Mouse (Mus musculus) C2C12 (cell line): Measurements from ENCODE around the gene Ech1.

Experiments used
- CEBPB ChIP-seq: IDR thresholded peaks from one replicate; pipeline ENCODE4 v1.6.1; 2011; ENCODE audit warnings: low read depth, mild to moderate bottlenecking, control low read depth, moderate library complexity
- CTCF ChIP-seq: IDR thresholded peaks from one replicate; pipeline ENCODE4 v1.5.1; 2011; ENCODE audit not compliant: control insufficient read depth, insufficient read depth, insufficient read length
- MAX ChIP-seq: IDR thresholded peaks from one replicate; pipeline ENCODE4 v1.6.1; 2011; ENCODE audit warnings: mild to moderate bottlenecking, control low read depth
- MYOG ChIP-seq: IDR thresholded peaks from one replicate; pipeline ENCODE4 v1.6.1; 2011; ENCODE audit not compliant: control insufficient read depth, insufficient read length; ENCODE audit errors: extremely low read depth
- USF1 ChIP-seq: IDR thresholded peaks from one replicate; pipeline ENCODE4 v1.6.1; 2011; ENCODE audit warnings: low read depth, mild to moderate bottlenecking, control low read depth, moderate library complexity

GRCm38 (mm10) chr7:28876099-28876498 lies 51.1 kb downstream of the Ech1 start:
- TF ChIP-seq CTCF = no peak
- no peak for TF ChIP-seq MAX
- TF ChIP-seq MYOG = no peak
- TF ChIP-seq USF1 = no peak
- no peak for TF ChIP-seq CEBPB
